Mouse (Mus musculus) hindbrain, embryonic 10.5 days (tissue): ENCODE measurements around the gene Trmt1l. TPM values are rescaled to one million over a fixed set of nuclear protein-coding genes. Genes with fewer than 3 reads are reported as not detected.

ENCODE experiments used
- DNase-seq: peaks from one replicate; pipeline ENCODE4 v3.0.0-alpha.2; 2017; ENCODE audit warnings: low spot score
- H3K27ac ChIP-seq: fragments of 300-500 bp; sonication (generic); 2 replicates; pipeline ENCODE4 v1.5.1; 2016; ENCODE audit warnings: mild to moderate bottlenecking, moderate library complexity
- H3K27me3 ChIP-seq: fragments of 300-500 bp; sonication (generic); 2 replicates; pipeline ENCODE4 v1.6.1; 2016; ENCODE audit warnings: mild to moderate bottlenecking; ENCODE audit not compliant: poor library complexity, insufficient read depth, severe bottlenecking
- H3K36me3 ChIP-seq: fragments of 300-500 bp; sonication (generic); 2 replicates; pipeline ENCODE4 v1.6.1; 2016; ENCODE audit warnings: mild to moderate bottlenecking, moderate library complexity
- H3K4me1 ChIP-seq: fragments of 300-500 bp; sonication (generic); replicated peaks from 2 replicates; pipeline ENCODE4 v1.6.1; 2016; ENCODE audit warnings: mild to moderate bottlenecking
- H3K4me3 ChIP-seq: fragments of 300-500 bp; sonication (generic); 2 replicates; pipeline ENCODE4 v1.5.1; 2016; ENCODE audit warnings: mild to moderate bottlenecking, moderate library complexity
- H3K9me3 ChIP-seq: fragments of 300-500 bp; sonication (generic); 2 replicates; pipeline ENCODE4 v1.6.1; 2016; ENCODE audit warnings: mild to moderate bottlenecking, moderate library complexity
- WGBS: fragments of 180-500 bp; shearing (Covaris S2); methylation state at CpG from one replicate; pipeline ENCODE4 v1.1.7; 2016; 5-methylcytosine and 5-hydroxymethylcytosine counted together
- polyA plus RNA-seq: library from polyadenylated mRNA; unstranded; fragments of >200 nt; fragmentation: Nextera tagmentation; extraction: Ambion mirVana; gene quantifications from 2 replicates; pipeline ENCODE4 v1.2.1, GENCODE M21; 2016

Trmt1l gene
- 54.9 and 55.4 TPM in 2 replicates for polyA plus RNA-seq

- H3K36me3 ChIP-seq, result peaks cover 4% of the 10 kb centered on the region
- no peaks in the 10 kb centered on the region for H3K9me3 ChIP-seq
- DNase-seq, result peak; percentile 97
- H3K4me1 ChIP-seq, result peaks cover 19% of the 10 kb centered on the region
- H3K4me3 ChIP-seq, result peak within 1 kb of the TSS; percentile 93
- H3K27ac ChIP-seq, result peak within 1 kb of the TSS; percentile 97
- H3K27me3 ChIP-seq, result no peaks in the 10 kb centered on the region
- WGBS, result under 1% methylated on average over 74 of the region's 74 CpGs
Measured at GRCm38 (mm10) chr1:151428263-151429221, at the start of gene Trmt1l, which contains the start of gene Swt1. TSS of gene Trmt1l (plus strand) at chr1:151428542. TSS of gene Swt1 (minus strand) at chr1:151428455.

- DNase-seq, result no peak
- Histone ChIP-seq H3K4me1 (no peaks in the 10 kb centered on the region), H3K36me3 (peaks cover 32% of the 10 kb centered on the region), H3K27ac (no peak overlapping the region), H3K4me3 (no peak overlapping the region), H3K27me3 (no peaks in the 10 kb centered on the region), H3K9me3 (no peaks in the 10 kb centered on the region)
- WGBS, result 98% methylated on average over 1 of the region's 1 CpGs
Measured at GRCm38 (mm10) chr1:151390029-151390428, 38.3 kb upstream of the Trmt1l start.

DNA sequence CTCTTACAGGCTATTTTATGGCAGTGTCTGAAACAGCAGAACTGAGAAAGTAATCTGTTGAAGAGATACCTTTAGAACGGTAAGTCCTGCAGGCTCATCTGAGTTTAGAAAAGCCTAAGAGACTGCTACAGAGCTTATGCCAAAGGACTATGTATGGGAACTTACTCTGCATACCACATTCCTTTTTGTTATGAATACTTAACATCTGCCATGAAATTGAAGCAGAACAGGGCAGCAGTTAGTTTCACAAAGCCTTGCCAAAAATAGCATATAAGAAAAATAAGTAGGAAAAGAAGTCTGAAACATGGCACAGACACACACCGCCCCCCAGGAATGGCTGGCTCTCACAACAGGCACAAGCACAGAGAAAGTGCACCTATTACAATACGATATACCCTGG is 18.5 kb upstream of the Trmt1l start:
- WGBS, result 95% methylated on average over 3 of the region's 3 CpGs
- no peak overlapping the region for H3K4me3 ChIP-seq
- DNase-seq, result no peak

DNA sequence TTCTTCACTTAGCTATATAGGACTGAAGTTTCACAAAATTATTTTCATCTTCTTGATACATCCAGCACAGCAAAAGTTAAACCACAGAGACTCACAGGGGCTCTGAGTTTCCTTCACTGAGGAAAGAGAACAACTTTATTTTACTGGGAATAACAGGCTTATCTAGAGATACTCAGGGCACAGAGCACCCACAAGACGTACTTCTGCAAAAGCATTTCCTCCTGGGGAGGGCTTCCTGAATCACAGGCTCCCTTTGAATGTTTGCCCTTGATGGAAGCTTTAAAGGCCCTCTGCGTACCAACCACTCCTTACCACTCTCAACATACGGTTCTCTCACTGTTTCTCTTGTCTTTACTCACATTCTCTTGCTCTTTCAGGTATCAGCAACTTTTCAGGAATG is 6.2 kb upstream of the Trmt1l start:
- Histone ChIP-seq H3K4me3 (no peak overlapping the region), H3K9me3 (no peaks in the 10 kb centered on the region), H3K27me3 (no peaks in the 10 kb centered on the region), H3K27ac (no peak overlapping the region), H3K36me3 (peaks cover 46% of the 10 kb centered on the region), H3K4me1 (peaks cover 7% of the 10 kb centered on the region)
- DNase-seq, result no peak
- WGBS, result 85% methylated on average over 3 of the region's 3 CpGs

More for the DNA sequence above, 18.5 kb upstream of the Trmt1l start:
- H3K4me1 ChIP-seq, result no peaks in the 10 kb centered on the region
- peaks cover 59% of the 10 kb centered on the region for H3K36me3 ChIP-seq
- H3K9me3 ChIP-seq, result no peaks in the 10 kb centered on the region
- H3K27ac ChIP-seq, result no peak overlapping the region
- no peaks in the 10 kb centered on the region for H3K27me3 ChIP-seq

GRCm38 (mm10) chr1:151426947-151427600 is 1.3 kb upstream of the Trmt1l start:
- no peaks in the 10 kb centered on the region for H3K9me3 ChIP-seq
- 36% methylated on average over 7 of the region's 7 CpGs for WGBS
- peak overlapping the region; percentile 93 for H3K4me3 ChIP-seq
- no peak for DNase-seq
- peaks cover 19% of the 10 kb centered on the region for H3K4me1 ChIP-seq
- peaks cover 4% of the 10 kb centered on the region for H3K36me3 ChIP-seq
- no peaks in the 10 kb centered on the region for H3K27me3 ChIP-seq
- H3K27ac ChIP-seq, result no peak overlapping the region

DNA sequence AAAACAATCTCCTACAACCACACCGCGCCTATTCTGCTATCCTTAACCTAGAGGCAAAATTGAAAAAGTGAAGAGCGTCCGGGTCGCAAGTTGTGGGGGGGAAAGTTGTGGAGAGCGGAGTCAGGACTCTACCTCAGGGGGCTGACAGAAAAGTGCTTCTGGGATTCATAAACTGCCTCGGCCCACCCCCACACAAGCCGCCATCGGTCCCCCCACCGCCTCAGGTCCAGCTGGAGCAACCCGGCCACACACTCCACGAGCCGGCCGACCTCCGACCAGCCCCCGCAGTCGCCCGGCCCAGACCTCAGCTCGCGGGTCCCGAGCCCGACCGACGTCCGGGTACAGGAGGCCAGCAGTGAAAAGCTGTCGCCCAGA is 467 bp upstream of the Trmt1l start:
- H3K27ac ChIP-seq, result peak overlapping the region; percentile 97
- WGBS, result under 1% methylated on average over 26 of the region's 26 CpGs
- H3K9me3 ChIP-seq, result no peaks in the 10 kb centered on the region
- H3K4me1 ChIP-seq, result peaks cover 19% of the 10 kb centered on the region
- peak overlapping the region; percentile 93 for H3K4me3 ChIP-seq
- no peaks in the 10 kb centered on the region for H3K27me3 ChIP-seq
- no peaks in the 10 kb centered on the region for H3K36me3 ChIP-seq
- DNase-seq, result no peak

DNA sequence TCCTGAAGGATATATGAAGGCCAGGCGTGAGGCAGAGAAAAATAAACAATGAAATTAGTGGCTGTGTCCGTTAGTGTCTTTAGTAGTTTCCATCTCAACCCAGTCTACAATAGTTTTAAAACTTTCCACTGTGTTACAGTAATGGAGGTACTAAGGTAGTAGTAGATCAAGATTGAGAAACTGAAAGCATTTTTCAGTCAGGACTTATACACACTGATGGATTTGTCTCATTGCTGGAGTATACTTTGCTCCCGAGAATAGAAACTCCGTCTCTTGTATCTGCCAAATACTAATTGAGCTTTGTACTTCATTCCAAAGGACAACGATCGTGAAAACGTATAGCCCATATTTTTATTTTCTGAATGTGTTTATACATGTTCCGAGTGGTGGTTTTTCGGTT is 974 bp downstream of the Trmt1l start:
- Histone ChIP-seq H3K27me3 (no peaks in the 10 kb centered on the region), H3K9me3 (no peaks in the 10 kb centered on the region), H3K4me1 (peaks cover 19% of the 10 kb centered on the region), H3K4me3 (peak overlapping the region; percentile 93), H3K36me3 (peaks cover 12% of the 10 kb centered on the region), H3K27ac (peak overlapping the region; percentile 97)
- WGBS, result 54% methylated on average over 9 of the region's 9 CpGs
- no peak for DNase-seq

GRCm38 (mm10) chr1:151435431-151435830 is 7.1 kb downstream of the Trmt1l start:
- Histone ChIP-seq H3K4me3 (no peak overlapping the region), H3K27ac (no peak overlapping the region), H3K27me3 (no peaks in the 10 kb centered on the region), H3K9me3 (no peaks in the 10 kb centered on the region), H3K4me1 (no peaks in the 10 kb centered on the region; the same call in 1 of the 2 replicates), H3K36me3 (peaks cover 73% of the 10 kb centered on the region)
- DNase-seq, result no peak
- 92% methylated on average over 6 of the region's 6 CpGs for WGBS

- no peak for DNase-seq
- H3K36me3 ChIP-seq, result peaks cover 99% of the 10 kb centered on the region
- WGBS, result 97% methylated on average over 10 of the region's 10 CpGs
- H3K27me3 ChIP-seq, result no peaks in the 10 kb centered on the region
- no peaks in the 10 kb centered on the region for H3K9me3 ChIP-seq
- H3K4me1 ChIP-seq, result no peaks in the 10 kb centered on the region
- H3K27ac ChIP-seq, result no peak overlapping the region
- H3K4me3 ChIP-seq, result no peak overlapping the region
Measured at GRCm38 (mm10) chr1:151449866-151450265, 21.5 kb downstream of the Trmt1l start.

GRCm38 (mm10) chr1:151450851-151451250 is 22.5 kb downstream of the Trmt1l start:
- Histone ChIP-seq H3K27me3 (no peaks in the 10 kb centered on the region), H3K36me3 (peaks cover 98% of the 10 kb centered on the region), H3K9me3 (no peaks in the 10 kb centered on the region), H3K4me1 (no peaks in the 10 kb centered on the region), H3K27ac (no peak overlapping the region), H3K4me3 (no peak overlapping the region)
- 92% methylated on average over 2 of the region's 2 CpGs for WGBS
- DNase-seq, result no peak

GRCm38 (mm10) chr1:151451946-151452345 is 23.6 kb downstream of the Trmt1l start:
- H3K27ac ChIP-seq, result no peak overlapping the region
- H3K4me3 ChIP-seq, result no peak overlapping the region
- H3K36me3 ChIP-seq, result peaks cover 98% of the 10 kb centered on the region
- DNase-seq, result no peak
- no peaks in the 10 kb centered on the region for H3K9me3 ChIP-seq
- no peaks in the 10 kb centered on the region for H3K27me3 ChIP-seq
- WGBS, result 95% methylated on average over 11 of the region's 11 CpGs
- no peaks in the 10 kb centered on the region for H3K4me1 ChIP-seq

DNA sequence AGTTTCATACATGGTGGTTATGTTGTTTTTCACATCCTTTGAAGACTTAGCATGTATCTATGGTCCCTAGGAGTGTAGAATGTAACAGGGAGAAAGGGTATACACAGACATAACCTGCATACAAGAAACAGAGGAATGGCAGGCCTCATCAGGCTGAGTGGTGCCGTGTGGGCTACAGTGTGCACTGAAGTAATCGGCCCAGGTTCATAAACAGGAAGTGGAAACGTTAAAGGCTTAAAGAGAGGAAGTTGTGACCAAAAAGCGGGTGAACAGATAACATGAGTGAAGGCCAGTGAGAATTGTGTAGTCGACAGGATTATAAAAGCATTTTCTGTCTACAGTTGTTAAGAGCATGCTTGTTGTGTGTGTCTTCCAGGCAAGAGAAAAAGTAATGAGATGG is 28.7 kb downstream of the Trmt1l start:
- no peak for DNase-seq
- no peak overlapping the region for H3K27ac ChIP-seq
- no peaks in the 10 kb centered on the region for H3K4me1 ChIP-seq
- no peaks in the 10 kb centered on the region for H3K9me3 ChIP-seq
- H3K36me3 ChIP-seq, result peaks cover 90% of the 10 kb centered on the region
- 91% methylated on average over 5 of the region's 5 CpGs for WGBS
- H3K4me3 ChIP-seq, result no peak overlapping the region
- no peaks in the 10 kb centered on the region for H3K27me3 ChIP-seq

DNA sequence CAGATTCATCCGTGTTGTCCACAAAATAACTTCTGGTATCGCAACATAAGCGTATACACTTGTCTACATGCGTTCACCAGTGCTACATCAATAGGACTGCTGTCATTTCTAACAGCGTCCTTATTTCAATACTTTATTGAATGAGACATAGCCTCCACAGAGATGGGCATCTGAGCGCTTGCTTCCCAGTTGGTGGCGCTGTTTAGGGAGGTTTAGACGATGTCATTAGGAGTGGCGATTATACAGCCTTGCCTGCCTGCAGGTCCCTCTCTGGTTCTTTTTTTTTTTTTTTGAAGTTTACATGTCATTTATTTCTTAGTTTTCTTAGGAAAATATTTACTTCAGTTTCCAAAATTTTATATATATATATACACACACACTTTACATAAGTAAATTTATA is 32.9 kb downstream of the Trmt1l start:
- no peak for DNase-seq
- Histone ChIP-seq H3K36me3 (peaks cover 60% of the 10 kb centered on the region), H3K27me3 (no peaks in the 10 kb centered on the region), H3K4me1 (no peaks in the 10 kb centered on the region), H3K9me3 (no peaks in the 10 kb centered on the region), H3K27ac (no peak overlapping the region), H3K4me3 (no peak overlapping the region)
- WGBS, result 81% methylated on average over 9 of the region's 9 CpGs
